Mouse (Mus musculus) left cerebral cortex, postnatal 36 days (tissue): Measurements from ENCODE around the gene Fgf15. TPM values are rescaled to one million over a fixed set of nuclear protein-coding genes. Genes with fewer than 3 reads are reported as not detected.

Experiments used
- DNase-seq, 2 experiments: peaks; one replicate each; pipeline ENCODE4 v3.0.0; 2021 to 2022; ENCODE audit warnings: low spot score in 2 of 2, mixed read lengths in 1 of 2
- intact Hi-C: fragments of 180-260 bp; cut with DNase I; formaldehyde crosslinking; loops from one replicate; pipeline ENCODE4 v1.15.1; 2025
- total RNA-seq, 2 experiments: library from RNA; stranded (reverse); gene quantifications; 2 replicates each; pipeline ENCODE4 v1.2.3; 2021

The Fgf15 gene
- total RNA-seq, 2 experiments from 2014 or later, result not detected

DNA sequence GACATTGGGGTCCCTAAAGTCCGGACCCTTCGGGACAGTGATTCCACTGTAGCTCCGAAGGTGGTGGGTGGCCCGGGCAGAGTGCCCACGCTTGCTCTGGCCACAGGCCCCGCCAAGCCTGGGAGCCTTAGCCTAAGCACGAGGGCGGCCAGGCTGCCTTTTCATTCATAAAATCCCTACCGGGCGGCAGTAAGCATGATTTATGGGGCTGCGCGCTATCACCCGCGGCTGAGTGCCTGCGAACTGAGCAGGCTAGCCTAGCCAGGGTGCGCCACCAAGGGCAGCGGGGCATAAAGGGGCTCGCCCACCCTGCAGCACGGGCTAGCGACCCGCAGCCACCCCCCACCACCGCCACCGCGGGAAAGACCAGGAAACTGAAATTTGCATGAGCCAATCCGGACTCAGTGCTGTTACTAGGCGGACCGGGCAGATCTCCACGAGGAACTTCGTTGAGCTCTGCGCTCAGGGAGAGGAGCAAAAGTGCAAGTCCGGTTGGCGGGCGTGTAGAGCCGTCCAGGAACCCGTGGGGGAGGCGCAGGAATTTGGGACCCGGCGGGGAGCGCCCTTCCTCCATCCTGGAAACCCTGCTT is 45.0 kb downstream of the Fgf15 start:
- DNase-seq, result peak; percentile 69 to 77

DNA sequence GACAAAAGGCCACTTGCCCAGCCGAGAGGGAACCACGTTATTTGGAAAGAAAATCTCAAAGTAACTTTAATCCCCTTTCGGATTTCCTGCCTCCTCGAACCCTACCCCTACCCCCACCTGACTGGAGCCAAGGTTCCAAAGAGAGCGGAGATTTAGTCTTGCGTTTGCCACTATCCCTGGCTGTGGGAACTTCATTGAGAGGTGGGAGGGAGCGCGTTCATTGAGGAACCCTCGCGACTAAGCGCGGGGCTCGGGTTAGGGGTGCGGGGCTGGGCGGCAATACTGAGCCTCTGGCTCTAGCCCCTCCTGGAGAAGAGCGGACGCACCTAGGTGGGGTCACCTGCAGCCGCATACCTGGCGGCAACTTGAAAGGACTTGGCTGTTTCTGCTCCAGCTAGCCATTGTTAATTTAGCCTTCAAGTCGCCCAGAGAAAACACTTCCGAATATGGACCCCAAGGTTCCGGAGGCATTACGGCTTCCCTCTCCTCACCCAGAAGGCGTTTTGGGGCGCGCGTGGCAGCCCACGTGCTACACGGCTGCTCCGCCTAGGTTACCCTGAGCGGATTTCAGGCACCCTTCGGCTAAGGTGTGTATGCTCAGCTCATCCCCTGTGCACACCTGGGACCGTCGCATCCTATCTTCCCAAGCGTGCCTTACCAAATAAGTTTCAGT is 45.9 kb downstream of the Fgf15 start:
- intact Hi-C loops, result loop anchor here (5.0 kb wide), 1 partner anchor 90 kb away; no protein-coding TSS in a partner anchor
- DNase-seq, result no peak

More for the DNA sequence above, 45.0 kb downstream of the Fgf15 start:
- intact Hi-C loops, result loop anchor here (5.0 kb wide), 1 partner anchor 91 kb away; no protein-coding TSS in a partner anchor

DNA sequence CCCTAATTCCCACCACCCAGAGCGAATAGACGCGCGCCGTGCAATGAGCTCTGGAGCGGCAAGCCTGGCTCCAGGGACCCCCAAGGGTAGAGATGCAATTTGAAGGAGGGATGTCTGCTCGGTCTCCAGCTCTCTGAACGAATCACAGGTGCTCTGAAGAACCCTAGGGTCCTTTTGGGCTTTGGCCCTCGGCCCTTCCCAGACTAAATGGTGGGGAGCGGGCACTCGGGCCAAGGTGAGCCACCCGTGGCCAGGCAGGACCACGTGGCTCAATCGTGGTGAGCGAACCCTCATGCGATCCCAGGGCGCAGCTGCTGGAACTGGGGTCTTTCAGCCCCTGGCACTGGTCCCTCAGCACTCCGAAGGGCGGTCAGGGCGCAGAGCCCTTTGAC is 46.4 kb downstream of the Fgf15 start:
- intact Hi-C loops, result loop anchor here (5.0 kb wide), 1 partner anchor 90 kb away; no protein-coding TSS in a partner anchor
- no peak for DNase-seq

DNA sequence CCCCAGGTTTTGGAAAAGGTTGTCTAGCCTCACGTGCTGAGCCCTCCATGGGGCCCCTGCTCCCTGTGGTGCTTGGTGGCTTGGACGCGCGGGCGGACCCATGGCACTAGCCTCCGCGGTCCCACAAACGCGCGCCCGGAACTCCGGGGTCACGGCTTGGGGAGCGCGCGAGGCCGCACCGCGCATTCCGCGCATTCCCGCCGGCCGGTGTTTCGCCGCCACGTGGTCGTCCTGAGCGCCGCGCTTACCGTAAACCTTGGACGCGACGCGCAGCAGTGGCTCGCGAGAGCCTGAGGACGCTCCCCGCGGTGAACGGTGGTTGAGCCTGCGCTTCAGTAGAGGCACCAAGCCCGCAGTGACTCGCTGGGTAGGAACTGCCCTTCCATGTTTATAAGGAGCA is 46.9 kb downstream of the Fgf15 start:
- intact Hi-C loops, result loop anchor here (5.0 kb wide), 1 partner anchor 89 kb away; no protein-coding TSS in a partner anchor
- DNase-seq, result peak; percentile 67 to 78

Other genes starting within 250 kb of the Fgf15 start
- gene Ano1, start 144.6 kb upstream of the Fgf15 start, total RNA-seq, result 1 to 10 TPM; 2.9 to 3.3 TPM
- gene Fgf3, start 58.4 kb upstream of the Fgf15 start, total RNA-seq, result under 1 TPM; 0.49 to 0.77 TPM
- gene Fgf4, start 49.2 kb upstream of the Fgf15 start, total RNA-seq, result not detected
- 10 to 100 TPM; 23.7 to 32.4 TPM for gene LTO1, start 18.6 kb downstream of the Fgf15 start, total RNA-seq
- gene Ccnd1, start 43.4 kb downstream of the Fgf15 start, total RNA-seq, result 10 to 100 TPM; 41.8 to 55.4 TPM